Mouse (Mus musculus) heart, adult 18-20 months (tissue): ENCODE data around the gene Depdc1b. TPM values are rescaled to one million over a fixed set of nuclear protein-coding genes. Genes with fewer than 3 reads are reported as not detected.

Experiments
- DNase-seq, 2 experiments: peaks; one replicate each; pipeline ENCODE4 v3.0.0; 2021 to 2022; ENCODE audit warnings: mixed read lengths in 1 of 2
- long read RNA-seq, 2 experiments: library from polyadenylated mRNA; stranded (forward); transcript quantifications; one replicate each; pipeline ENCODE4 v2.0.0; 2021
- total RNA-seq, 2 experiments: library from RNA; stranded (reverse); gene quantifications; 2 replicates each; pipeline ENCODE4 v1.2.3; 2021

The Depdc1b gene
- under 1 TPM; 0.30 to 0.67 TPM for total RNA-seq
- long read RNA-seq, experiment 1, result 0 reads
- long read RNA-seq, experiment 2, result 0 reads

DNA sequence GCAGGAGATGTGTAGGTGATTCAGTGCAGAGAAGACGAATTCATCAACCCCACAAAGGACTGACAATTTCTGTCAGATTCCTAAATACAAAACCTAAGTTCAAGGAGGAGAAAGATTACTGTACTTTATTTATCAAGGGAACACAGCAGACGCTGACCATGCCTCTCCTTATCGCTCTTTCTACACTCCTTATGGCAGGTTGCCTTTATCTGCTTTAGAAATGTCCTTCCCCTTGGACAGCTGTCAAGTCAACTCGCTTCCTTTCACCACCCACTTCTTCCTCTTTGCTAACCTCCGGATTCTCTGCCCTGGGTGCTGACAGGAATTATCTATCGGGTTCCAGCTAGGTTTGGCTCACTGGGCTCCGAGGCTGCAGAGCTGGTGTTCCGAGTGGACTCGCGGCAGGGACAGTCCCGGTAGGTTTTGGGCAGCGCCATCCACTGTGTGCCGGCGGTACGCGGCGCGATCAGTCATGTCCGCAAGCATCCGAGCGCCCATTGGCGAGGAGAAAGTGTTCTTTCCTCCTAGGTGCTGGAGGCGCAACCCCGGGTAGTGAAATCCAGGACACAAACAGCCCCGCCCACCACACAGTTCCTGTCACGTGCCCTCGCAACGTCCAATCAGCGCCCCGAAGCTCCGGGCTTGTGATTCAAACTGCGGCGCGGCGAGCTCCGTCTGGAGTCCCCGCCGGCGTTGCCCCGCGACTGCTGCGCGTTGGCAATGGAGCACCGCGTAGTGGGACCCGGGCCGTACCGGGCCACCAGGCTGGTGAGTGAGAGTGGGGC lies at the start of gene Depdc1b:
TSS of gene Depdc1b (plus strand) at position 631 of the 785 bp plus-strand sequence.
- DNase-seq, result peak; percentile 96 to 98

DNA sequence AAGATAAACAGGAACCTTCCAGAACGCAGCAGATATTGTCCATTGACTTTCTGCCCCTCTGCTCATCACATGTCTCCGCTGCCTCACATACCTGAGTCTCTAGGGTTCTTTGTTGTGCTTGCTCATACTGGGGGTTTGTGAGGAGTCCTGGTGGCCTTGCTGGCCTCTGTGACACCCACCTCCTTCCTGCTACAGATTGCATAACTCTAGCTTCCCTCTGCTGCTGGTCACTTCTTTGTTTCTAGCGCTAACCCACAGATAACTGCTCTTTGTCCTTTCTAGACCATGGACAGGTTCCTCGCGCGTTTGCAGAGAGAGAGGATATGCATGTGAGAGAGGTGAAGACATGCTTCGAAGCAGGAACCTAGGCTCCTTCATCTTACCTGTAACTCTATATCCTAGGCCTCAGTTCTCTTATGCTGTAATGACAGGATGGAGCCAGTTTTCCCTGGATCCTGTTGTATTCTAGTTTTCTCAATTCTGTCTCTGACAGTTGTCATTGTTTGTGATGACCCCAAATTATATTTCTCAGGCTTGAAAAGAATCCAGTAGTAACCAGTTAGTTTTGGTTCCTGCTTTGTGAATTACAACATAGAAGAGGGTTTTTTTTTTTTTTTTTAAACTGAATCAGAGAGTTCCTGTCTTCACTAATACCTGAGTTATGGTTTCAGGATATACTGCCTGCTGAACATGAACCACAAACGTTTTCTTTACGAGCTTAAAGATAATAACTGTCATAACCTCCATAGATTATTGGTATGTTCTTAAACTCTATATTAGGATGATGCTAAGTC lies 48.1 kb upstream of the Depdc1b start:
- DNase-seq, result no peak

GRCm38 (mm10) chr13:108271458-108272148 lies 44.5 kb upstream of the Depdc1b start:
- no peak for DNase-seq

- no peak for DNase-seq
Measured at GRCm38 (mm10) chr13:108272332-108272731, 43.8 kb upstream of the Depdc1b start.

DNA sequence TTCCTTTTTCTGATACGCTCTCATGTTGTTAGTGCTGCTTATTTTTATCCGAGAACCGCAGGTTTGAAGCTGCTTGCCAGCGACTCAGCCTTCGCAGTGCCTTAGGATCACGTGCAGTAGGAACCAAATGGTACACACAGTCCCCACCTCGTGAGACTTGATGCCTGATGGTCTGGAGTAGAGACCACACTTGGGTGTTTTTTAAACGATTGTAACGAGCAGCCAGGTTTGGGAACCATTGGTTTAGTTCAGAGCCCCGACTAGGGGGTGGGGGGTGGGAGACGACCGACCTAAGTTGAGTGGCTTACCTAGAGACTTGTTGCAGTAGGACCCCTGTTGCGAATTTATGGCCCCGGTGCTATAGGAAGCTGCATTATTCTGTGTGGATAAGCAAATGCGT lies 43.1 kb upstream of the Depdc1b start:
- no peak for DNase-seq

DNA sequence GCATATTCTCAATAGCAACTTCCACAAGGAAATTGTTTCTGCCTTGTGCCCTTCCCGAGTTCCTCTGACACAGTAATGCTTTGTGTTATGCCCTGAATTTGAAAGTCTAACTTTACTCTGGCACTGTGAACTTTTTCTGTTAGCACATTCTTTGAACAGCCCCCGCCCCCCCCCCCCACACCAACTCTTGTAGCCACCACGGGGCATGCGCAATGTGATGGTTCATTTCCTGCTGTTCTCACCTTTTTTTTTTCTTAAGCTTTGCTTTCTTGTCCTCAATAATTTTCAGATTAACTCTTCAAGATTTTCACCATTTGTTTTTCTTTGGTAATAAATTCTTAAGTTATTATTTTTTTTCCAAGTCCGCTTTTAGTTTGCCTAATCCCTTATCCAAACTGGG lies 42.7 kb upstream of the Depdc1b start:
- no peak for DNase-seq

DNA sequence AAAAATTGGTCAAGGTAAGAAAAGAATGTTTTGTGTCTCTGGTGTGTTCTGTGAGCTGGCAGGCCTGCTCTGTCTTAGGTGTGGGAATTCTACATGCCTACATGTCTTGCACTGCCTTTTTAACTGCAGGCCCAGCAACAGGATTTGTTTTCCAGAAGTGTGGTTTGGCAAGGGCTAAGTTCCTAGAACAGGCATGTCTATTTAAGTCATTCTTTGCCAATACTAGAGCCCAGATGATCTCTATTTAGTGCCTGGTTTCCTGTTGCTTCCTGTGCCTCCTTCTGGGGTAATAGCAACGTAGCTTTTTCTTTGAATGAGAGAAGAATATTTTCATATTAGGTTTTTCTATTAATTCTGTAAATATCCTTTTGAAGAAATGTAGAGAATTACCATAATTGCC lies 39.6 kb upstream of the Depdc1b start:
- no peak for DNase-seq

DNA sequence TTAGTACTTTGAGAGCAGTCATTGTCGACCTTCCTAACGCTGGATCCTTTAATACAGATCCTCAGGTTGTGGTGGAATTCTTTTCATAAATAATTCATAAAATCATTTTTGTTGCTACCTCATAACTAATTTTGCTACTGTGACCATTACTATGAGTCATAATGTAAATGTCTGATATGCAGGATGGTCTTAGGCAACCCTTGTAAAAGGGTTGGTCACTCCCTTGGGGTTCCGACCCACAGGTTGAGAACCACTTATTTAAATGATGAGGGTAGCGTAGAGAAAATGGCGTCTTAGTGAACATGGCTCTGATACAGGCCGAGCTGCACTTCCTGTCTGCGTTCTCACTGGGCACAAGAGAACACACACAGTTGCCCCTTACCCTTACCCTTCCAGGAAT lies 38.8 kb upstream of the Depdc1b start:
- DNase-seq, result no peak

DNA sequence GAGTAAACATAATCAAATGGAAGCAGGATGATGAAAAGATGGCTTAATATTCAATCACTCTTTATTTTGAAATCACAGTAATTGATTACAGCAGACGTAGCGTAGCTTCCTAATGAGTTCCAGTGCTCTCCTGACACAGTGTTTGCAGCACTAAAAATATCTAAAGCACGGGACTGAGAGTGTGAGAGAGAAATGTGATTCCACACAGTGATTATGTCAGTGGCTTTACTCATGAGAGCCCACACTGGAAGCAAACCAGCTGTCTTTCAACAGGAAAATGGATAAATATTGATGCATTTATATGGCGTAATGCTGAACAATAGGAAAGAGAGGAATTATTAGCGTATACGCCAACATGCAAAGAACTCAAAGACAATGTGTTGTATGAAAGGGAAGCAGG lies 37.5 kb upstream of the Depdc1b start:
- DNase-seq, result no peak

- DNase-seq, result no peak
Measured at GRCm38 (mm10) chr13:108284312-108284711, 31.8 kb upstream of the Depdc1b start.

GRCm38 (mm10) chr13:108287953-108288352 lies 28.2 kb upstream of the Depdc1b start:
- DNase-seq, result no peak

DNA sequence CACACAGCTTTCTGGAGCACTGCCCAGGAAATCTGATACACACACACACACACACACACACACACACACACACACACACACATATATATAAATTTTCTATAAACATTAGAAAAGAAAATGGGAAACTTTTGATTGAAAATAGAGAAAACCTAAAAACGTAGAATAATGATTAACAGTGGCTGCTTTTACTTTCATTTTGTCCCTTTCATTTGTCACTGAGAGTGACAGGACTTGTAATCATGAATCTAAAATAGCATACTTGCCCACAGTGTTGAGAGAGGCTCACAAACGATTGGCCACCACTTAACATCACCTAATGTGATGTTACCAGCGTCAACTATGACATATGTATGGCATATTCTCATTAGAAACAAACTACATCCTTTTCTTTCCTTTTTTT lies 26.7 kb upstream of the Depdc1b start:
- DNase-seq, result no peak

- DNase-seq, result no peak
Measured at GRCm38 (mm10) chr13:108290314-108290713, 25.8 kb upstream of the Depdc1b start.

DNA sequence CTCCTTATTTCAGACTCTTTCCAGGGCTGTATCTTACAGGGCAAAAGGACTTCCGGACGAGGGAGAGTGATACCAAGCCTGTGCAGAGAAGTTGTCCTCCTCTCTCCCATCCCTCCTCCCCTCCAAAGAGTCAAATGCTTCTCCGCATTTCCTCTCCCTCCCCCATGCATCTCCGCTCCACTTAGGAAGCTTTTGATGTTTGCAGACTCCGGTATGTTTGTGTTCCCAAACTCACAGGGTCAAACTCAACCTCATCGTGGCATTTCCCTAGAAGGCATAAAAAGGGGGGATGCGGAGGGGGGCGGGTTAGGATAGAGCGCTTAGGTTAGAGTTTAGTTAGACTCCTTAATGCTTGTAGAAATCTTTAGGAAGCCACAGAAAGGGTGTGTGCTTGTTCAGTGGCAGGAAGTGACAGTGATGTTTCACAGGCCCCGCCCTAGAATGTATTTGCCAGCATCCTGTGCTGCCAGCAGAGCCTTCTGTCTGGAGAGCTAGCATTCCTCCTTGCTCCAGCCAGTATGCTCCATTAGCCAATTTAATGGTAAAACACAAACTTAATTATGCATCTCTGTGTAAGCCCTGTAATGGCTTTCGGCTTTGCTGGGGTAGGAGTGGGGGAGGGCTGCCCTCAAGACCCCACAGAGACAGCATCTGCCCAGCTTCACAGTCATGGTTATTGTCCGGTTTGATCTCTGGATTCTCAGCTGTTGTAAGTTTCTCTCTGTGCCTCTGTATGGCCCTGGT lies 18.6 kb upstream of the Depdc1b start:
- peak; percentile 67 to 68 for DNase-seq

DNA sequence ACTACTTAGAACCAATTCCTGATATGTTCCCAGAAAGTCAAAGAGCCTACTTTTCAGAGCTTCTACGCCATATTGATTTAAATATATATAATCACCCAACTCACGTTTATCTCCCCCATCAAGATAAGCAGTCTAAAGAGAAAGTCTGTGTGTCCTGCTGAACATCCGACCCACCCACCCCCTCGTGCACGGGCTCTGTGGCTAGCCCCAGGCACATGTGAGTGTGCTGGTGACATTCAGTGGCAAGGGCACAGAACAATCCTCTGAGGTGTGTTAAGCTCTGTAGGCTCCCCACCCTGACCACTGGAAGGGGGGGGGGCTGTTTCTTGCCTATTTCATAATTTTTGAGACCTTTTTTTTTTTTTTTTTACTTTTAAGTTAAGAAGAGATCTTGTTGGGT lies 17.9 kb upstream of the Depdc1b start:
- no peak for DNase-seq

DNA sequence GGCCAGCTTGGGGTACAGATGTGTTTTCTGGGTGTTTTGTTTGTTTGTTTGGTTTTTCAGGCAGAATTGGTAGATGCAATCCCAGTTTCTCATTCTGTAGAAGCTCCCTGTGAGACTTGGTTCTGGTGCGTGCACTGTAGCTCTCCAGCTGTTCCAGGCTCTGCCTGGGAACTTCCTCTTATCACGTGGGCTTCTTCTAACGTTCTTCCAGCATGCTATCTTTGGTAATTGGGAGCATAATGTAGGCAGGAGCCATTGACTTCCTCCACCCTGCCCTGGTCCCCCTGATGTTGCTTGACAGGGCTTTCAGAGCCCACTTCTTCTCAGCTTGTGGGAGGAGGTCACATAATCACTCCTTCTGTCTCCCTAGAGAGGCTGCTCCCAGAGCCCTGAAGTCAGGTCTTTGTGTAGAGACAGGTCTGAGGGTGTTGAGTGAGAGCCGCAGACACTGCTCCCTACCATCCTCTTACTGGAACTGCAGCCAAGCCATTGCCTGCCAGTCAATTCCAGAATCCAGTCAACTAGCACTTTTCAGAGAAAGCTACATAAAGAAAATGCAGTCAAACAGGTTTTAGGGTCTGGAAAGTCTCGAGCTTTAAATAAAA lies 15.7 kb upstream of the Depdc1b start:
- DNase-seq, result no peak

GRCm38 (mm10) chr13:108301411-108301810 lies 14.7 kb upstream of the Depdc1b start:
- DNase-seq, result no peak

GRCm38 (mm10) chr13:108302957-108303675 lies 13.0 kb upstream of the Depdc1b start:
- DNase-seq, result no peak

DNA sequence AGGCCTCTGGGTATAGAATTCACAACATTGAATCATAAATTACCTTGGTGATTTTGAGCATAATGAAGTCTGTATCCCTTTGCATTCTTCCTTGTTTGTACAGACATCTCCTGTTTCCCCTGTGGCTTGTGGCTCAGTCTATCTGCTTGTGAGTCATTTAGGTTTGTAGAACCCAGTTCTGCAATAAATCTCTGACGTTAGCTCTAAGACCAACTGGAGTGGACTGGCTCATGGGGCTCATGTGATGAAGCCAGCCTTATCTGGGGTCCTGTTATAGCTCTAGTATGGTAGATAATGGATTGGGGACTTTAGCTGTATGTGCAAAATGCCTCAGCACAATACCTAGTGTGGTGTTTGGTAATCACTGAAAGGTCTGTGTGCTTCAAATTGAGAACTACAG lies 12.3 kb upstream of the Depdc1b start:
- DNase-seq, result no peak

DNA sequence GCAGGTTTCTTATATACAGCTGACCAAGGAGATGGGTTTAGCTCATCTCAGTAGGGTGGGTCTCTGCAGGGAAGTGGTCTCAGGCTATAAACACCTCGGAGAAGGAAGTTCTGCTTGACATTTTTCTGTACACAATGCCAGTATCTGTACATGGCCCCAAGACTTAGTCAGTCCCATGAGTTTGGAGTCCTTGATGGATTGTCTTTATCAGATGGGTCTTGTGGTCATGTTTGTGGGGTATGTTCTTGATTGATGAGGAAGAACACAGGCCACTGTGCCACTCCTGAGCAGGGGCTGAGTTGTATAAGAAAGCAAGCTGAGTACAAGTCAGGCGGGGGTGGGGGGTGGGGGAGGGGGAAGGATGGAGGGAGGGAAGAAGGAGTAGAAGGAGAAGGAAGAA lies 11.5 kb upstream of the Depdc1b start:
- no peak for DNase-seq

- DNase-seq, result no peak
Measured at GRCm38 (mm10) chr13:108316487-108316903, 363 bp downstream of the Depdc1b start.
